Mouse (Mus musculus) cerebellum, postnatal 14 days (tissue): ENCODE measurements around the gene Tcap.

Source experiments
- DNase-seq, 2 experiments: peaks; one replicate each; pipeline ENCODE4 v3.0.0; 2021; ENCODE audit warnings: mixed read lengths in 2 of 2

The Tcap gene

DNA sequence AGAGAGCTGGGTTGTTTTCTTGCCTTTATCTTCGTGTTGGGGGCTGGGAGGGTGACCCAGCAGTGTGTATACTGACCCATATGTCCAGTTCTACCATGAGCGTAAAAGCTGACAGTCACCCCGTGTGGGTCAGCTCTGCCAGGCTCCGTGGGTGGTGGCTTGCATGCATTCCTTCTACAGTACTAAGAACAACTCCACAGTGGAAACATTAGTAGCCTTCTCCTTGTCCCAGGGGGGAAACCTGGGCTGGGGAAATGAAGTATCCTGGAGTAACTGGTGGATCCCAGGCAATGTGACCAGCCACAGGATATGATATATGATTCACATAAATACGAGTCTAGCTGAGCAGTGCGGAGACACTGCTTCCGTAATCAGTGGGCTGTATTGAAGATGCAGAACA is 30.1 kb downstream of the Tcap start:
- DNase-seq = no peak

DNA sequence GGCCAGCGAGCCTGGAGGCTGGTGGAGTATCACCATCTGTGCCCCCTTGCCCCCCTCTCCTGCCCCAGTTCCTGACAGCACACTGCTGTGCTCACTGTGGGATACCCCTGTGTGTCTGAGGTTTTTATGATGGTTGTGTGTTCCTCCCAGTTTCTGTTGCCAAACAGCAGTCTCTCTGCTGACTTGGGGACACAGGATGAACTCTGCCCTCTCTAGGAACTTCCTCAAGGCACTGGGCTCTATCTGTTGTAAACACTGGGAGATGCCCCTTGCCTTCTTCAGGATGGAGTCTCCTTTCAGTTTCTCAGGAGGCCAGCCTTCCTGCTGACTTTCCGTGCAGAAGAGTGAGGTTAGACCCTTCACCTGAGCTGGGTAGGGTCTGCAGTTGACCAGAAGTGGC is 30.6 kb downstream of the Tcap start:
- no peak for DNase-seq

GRCm38 (mm10) chr11:98417074-98417473 is 33.5 kb downstream of the Tcap start:
- no peak for DNase-seq

GRCm38 (mm10) chr11:98418273-98418672 is 34.7 kb downstream of the Tcap start:
- no peak for DNase-seq

DNA sequence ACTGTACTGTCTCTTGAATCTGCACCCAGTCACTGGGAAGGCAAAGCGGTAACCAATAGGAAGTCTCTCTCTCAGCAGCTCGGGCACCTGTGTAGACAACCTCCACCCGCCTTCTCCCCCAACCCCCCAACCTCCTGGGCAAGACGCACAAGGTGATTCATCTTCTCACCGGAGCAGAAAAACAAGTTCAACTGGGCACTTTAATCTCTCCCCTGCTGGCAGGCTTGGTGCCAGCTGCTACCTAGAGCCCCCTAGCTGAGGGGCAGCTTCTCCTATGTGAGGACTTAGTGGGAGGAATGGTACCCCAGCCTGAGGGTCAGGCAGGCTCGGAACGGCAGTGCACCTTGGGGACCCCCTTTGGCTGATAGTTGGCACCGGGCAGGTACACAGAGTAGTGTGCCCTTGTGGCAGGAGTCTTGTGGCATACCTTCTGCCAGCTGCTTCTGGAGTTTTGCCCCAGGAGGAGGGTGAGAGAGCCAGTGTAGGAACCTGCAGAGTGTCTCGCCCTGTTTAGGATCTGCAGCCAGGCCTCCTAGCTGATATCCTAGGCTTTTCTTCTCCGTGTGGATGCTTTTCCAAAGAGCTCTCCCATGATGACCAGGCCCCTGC is 35.4 kb downstream of the Tcap start:
- DNase-seq = no peak

DNA sequence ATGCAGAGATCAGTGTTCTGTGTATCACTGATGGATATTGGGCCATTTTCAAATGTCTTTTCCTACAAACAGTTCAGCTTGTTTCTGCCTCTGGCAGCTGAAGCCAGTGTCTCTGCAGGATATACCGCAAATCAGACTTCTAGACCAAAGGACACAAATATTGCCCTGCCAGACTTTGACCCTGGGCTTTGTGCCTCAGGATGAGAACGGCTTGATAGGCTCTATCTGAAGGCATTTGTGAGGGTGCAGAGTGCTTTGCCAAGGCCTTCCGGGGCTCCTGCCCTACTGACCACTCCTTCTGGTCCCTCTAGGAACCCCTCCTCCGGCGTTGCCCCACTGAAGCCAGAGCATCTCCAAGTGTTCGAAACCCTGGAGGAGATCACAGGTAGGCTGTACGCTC is 43.0 kb downstream of the Tcap start:
- DNase-seq = no peak

DNA sequence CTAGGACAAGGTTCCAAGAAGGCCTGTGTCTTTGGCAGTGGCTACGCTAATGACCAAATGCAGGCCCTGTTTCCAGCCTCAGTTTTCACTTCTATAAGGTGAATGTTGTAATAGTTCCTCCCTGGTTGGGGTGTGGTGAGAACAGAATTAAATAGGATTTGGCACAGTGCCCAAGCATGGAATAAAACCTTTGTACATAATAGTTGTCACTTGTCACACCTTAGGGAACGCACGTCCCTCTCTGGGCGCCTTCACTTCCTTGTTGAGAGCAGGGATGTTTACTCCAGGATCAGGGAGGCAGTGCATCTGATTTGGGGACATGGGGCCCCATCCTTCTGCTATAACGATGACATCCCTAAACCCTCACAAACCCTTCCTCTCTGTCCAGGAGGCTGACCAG is 44.8 kb downstream of the Tcap start:
- no peak for DNase-seq

DNA sequence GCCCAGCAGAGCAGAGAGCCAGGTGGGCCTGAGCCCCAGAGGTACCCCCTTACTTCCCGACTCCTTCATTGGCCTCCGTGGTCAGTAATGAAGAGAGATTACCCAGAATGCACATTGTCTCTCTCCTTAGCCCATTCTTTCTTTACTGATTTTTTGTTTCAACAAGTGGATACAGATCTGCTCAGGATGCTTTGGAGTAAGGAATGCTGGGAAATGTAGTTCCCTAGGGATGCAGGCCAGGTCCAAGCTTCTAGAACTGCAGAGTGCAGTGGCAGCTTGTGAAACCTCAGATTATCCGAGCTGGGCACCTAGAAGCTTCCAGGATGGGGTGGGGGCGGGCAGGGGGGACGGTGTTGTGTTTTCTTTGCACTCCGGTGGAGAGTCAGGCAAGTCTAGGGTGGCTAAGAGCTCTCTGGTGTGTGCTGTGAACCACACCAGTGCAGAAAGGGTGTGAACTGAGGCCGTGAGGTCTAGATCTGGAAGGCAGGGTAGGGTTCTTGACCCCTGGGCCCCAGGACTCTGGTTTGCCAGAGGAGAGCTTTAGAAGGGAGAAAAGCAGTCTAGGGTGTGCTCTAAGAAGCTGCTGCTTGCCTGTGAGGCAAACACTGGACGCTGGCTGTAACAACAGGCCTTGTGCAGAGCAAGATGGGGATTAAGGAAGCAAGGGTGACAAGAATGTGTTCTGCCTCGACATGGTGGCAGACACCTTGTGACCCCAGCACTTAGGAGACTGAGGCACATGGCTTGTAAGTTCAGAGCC is 48.3 kb downstream of the Tcap start:
- DNase-seq = no peak
